Comparison of ENCODE assay signal across 12 mouse cellular contexts in genomic region chr15:12875442-12876176, GRCm38 (mm10). TPM values are rescaled to one million over a fixed set of nuclear protein-coding genes. Genes with fewer than 3 reads are reported as not detected.
DNase-seq lines count a peak whose midpoint lies in the region; ATAC-seq and TF ChIP-seq lines count a peak whose summit lies in the region.
"Had no signal": no experiment of that assay in that cellular context is flagged by ENCODE, and none has a peak within 500 bp of the region (broad histone marks: within the 10 kb centered on the region; RNA-seq: fewer than 3 reads in every experiment).

No protein-coding gene starts in this region.

- H3K27me3 ChIP-seq in heart, embryonic 11.5 days (ENCODE audit: control insufficient read depth, insufficient read depth, low read length) = no peaks in the 10 kb centered on the region
- H3K27me3 ChIP-seq in liver, embryonic 11.5 days (replicated peaks; ENCODE audit: control insufficient read depth, insufficient read depth, low read length) = no peaks in the 10 kb centered on the region
- H3K27me3 ChIP-seq in liver, postnatal 0 days (ENCODE audit: insufficient read depth, low read length) = no peaks in the 10 kb centered on the region
- H3K27me3 ChIP-seq in forebrain, embryonic 16.5 days (replicated peaks; ENCODE audit: control insufficient read depth, insufficient read depth, low read length) = no peaks in the 10 kb centered on the region
- H3K27me3 ChIP-seq: liver, embryonic 12.5 days had no signal

- no peaks in the 10 kb centered on the region for H3K9me3 ChIP-seq in heart, embryonic 11.5 days (replicated peaks; ENCODE audit: control insufficient read depth, low read length)
- no peaks in the 10 kb centered on the region for H3K9me3 ChIP-seq in liver, embryonic 11.5 days (ENCODE audit: control insufficient read depth, low read length)
- H3K9me3 ChIP-seq in liver, postnatal 0 days (ENCODE audit: low read length) = no peaks in the 10 kb centered on the region
- no peaks in the 10 kb centered on the region for H3K9me3 ChIP-seq in forebrain, embryonic 16.5 days (ENCODE audit: control insufficient read depth, low read length)
- H3K9me3 ChIP-seq: liver, embryonic 12.5 days had no signal

- no peak overlapping the region for H3K9ac ChIP-seq in heart, embryonic 11.5 days (ENCODE audit: low read depth, low read length)
- no peak overlapping the region for H3K9ac ChIP-seq in liver, embryonic 11.5 days (ENCODE audit: low read depth, low read length)
- no peak overlapping the region for H3K9ac ChIP-seq in liver, postnatal 0 days (replicated peaks)
- H3K9ac ChIP-seq in forebrain, embryonic 16.5 days (replicated peaks; ENCODE audit: low read depth, low read length) = no peak overlapping the region
- H3K9ac ChIP-seq: liver, embryonic 12.5 days had no signal

- no peak overlapping the region for H3K4me3 ChIP-seq in heart, embryonic 11.5 days (ENCODE audit: low read depth, low read length)
- H3K4me3 ChIP-seq in liver, embryonic 11.5 days (ENCODE audit: low read depth, low read length) = no peak overlapping the region
- H3K4me3 ChIP-seq in liver, postnatal 0 days (ENCODE audit: low read depth, low read length) = no peak overlapping the region
- H3K4me3 ChIP-seq in forebrain, embryonic 16.5 days (replicated peaks; ENCODE audit: low read length) = no peak overlapping the region
- H3K4me3 ChIP-seq: gastrocnemius, adult 2 months; liver, embryonic 12.5 days had no signal

- 87% methylated on average over 18 of the region's 18 CpGs for WGBS in heart, embryonic 11.5 days (ENCODE audit: insufficient replicate concordance)
- WGBS in liver, embryonic 11.5 days = 88% methylated on average over 18 of the region's 18 CpGs
- WGBS in liver, postnatal 0 days (ENCODE audit: insufficient replicate concordance) = 88% methylated on average over 18 of the region's 18 CpGs
- 46% methylated on average over 18 of the region's 18 CpGs for WGBS in forebrain, embryonic 16.5 days

- TF ChIP-seq CTCF in liver, postnatal 0 days (IDR thresholded peaks at IDR 0.05; ENCODE audit: low read depth) = no peak

- no peak overlapping the region for H3K27ac ChIP-seq in heart, embryonic 11.5 days (ENCODE audit: low read depth, low read length)
- H3K27ac ChIP-seq in liver, embryonic 11.5 days (ENCODE audit: low read depth, low read length) = no peak overlapping the region
- H3K27ac ChIP-seq in liver, postnatal 0 days (ENCODE audit: low read depth) = no peak overlapping the region
- H3K27ac ChIP-seq in forebrain, embryonic 16.5 days (ENCODE audit: low read length) = no peak overlapping the region
- H3K27ac ChIP-seq: gastrocnemius, adult 2 months; liver, embryonic 12.5 days had no signal

- no peak for ATAC-seq in heart, embryonic 11.5 days (replicated peaks; ENCODE audit: insufficient number of reproducible peaks, low FRiP score, low TSS enrichment)
- 0 out of 2 replicates have a peak, but pooled peaks have one; percentile 31 for ATAC-seq in liver, embryonic 11.5 days (replicated peaks; ENCODE audit: low FRiP score)
- ATAC-seq in liver, postnatal 0 days = no peak
- ATAC-seq in forebrain, embryonic 16.5 days = peak; percentile 54
- ATAC-seq: inflammation-experienced regulatory T-cells, adult 6 months; liver, embryonic 12.5 days had no signal

- no peak overlapping the region for H3K4me2 ChIP-seq in heart, embryonic 11.5 days
- no peak overlapping the region for H3K4me2 ChIP-seq in liver, embryonic 11.5 days
- no peak overlapping the region for H3K4me2 ChIP-seq in liver, postnatal 0 days (ENCODE audit: low read depth, low read length)
- H3K4me2 ChIP-seq in forebrain, embryonic 16.5 days (ENCODE audit: low read length) = no peak overlapping the region
- H3K4me2 ChIP-seq: liver, embryonic 12.5 days had no signal

- H3K36me3 ChIP-seq in heart, embryonic 11.5 days (ENCODE audit: control insufficient read depth, insufficient read depth, low read length) = peaks cover 7% of the 10 kb centered on the region; the same call in 1 of the 2 replicates
- H3K36me3 ChIP-seq in liver, embryonic 11.5 days (ENCODE audit: control insufficient read depth, insufficient read depth, low read length) = peaks cover 23% of the 10 kb centered on the region
- H3K36me3 ChIP-seq in liver, postnatal 0 days (replicated peaks; ENCODE audit: insufficient read depth, low read length) = peaks cover 27% of the 10 kb centered on the region
- H3K36me3 ChIP-seq in forebrain, embryonic 16.5 days (ENCODE audit: control insufficient read depth, insufficient read depth) = peaks cover 6% of the 10 kb centered on the region; the same call in 1 of the 2 replicates

- no peaks in the 10 kb centered on the region for H3K4me1 ChIP-seq in heart, embryonic 11.5 days (ENCODE audit: control insufficient read depth, insufficient read depth, low read length)
- no peaks in the 10 kb centered on the region for H3K4me1 ChIP-seq in liver, embryonic 11.5 days (replicated peaks; ENCODE audit: control insufficient read depth, insufficient read depth, low read length)
- H3K4me1 ChIP-seq in liver, postnatal 0 days (ENCODE audit: insufficient read depth) = no peaks in the 10 kb centered on the region
- H3K4me1 ChIP-seq in forebrain, embryonic 16.5 days (replicated peaks; ENCODE audit: control insufficient read depth, insufficient read depth, low read length) = peaks cover 10% of the 10 kb centered on the region
- H3K4me1 ChIP-seq: liver, embryonic 12.5 days had no signal

- DNase-seq in heart, postnatal 4 days = peak; percentile 51
- no peak for DNase-seq in liver, embryonic 11.5 days (ENCODE audit: low spot score)
- DNase-seq in liver, postnatal 0 days = no peak
- peak; percentile 31 for DNase-seq in brain, adult 2 months (ENCODE audit: low read depth, low spot score)
- DNase-seq in gastrocnemius, adult 8-10 months (ENCODE audit: low spot score in 2 of 2) = no peak
- no peak for DNase-seq in thymus, postnatal 10 days (ENCODE audit: low spot score in 2 of 2)
- DNase-seq: adrenal gland, adult 2 months; gastrocnemius, adult 2 months had no signal

- TF ChIP-seq EP300 in liver, postnatal 0 days (IDR thresholded peaks at IDR 0.05; ENCODE audit: low read depth) = no peak

RNA-seq across cellular contexts. Expression of gene Drosha, which starts 51.0 kb away (rescaled TPM):
- total RNA-seq in heart, postnatal 4 days (2021) = 10 to 100 TPM; 32.5 to 35.4 TPM
- 34.6 and 48.4 TPM in 2 replicates for polyA plus RNA-seq in heart, embryonic 11.5 days (2014; fragmentation: Nextera tagmentation; extraction: Ambion mirVana)
- 50.4 and 52.2 TPM in 2 replicates for polyA plus RNA-seq in liver, embryonic 11.5 days (2014; fragmentation: Nextera tagmentation; extraction: Ambion mirVana)
- 4.5 and 5.2 TPM in 2 replicates for polyA plus RNA-seq in liver, postnatal 0 days (2015; fragmentation: Nextera tagmentation; extraction: Ambion mirVana)
- polyA plus RNA-seq in forebrain, embryonic 16.5 days (2015; fragmentation: Nextera tagmentation; extraction: Ambion mirVana) = 61.9 and 66.8 TPM in 2 replicates
- total RNA-seq in gastrocnemius, adult 8-10 months (2022) = 10 to 100 TPM; 34.5 to 38.1 (median 36.3) TPM

RNA-seq across cellular contexts. Expression of gene 6030458C11Rik, which starts 51.2 kb away (rescaled TPM):
- total RNA-seq in heart, postnatal 4 days (2021) = 10 to 100 TPM; 15.2 to 17.0 TPM
- polyA plus RNA-seq in heart, embryonic 11.5 days (2014; fragmentation: Nextera tagmentation; extraction: Ambion mirVana) = 23.0 and 31.8 TPM in 2 replicates
- polyA plus RNA-seq in liver, embryonic 11.5 days (2014; fragmentation: Nextera tagmentation; extraction: Ambion mirVana) = 54.8 and 60.1 TPM in 2 replicates
- 18.9 and 19.5 TPM in 2 replicates for polyA plus RNA-seq in liver, postnatal 0 days (2015; fragmentation: Nextera tagmentation; extraction: Ambion mirVana)
- 30.8 and 36.9 TPM in 2 replicates for polyA plus RNA-seq in forebrain, embryonic 16.5 days (2015; fragmentation: Nextera tagmentation; extraction: Ambion mirVana)
- 10 to 100 TPM; 20.0 to 25.6 (median 23.0) TPM for total RNA-seq in gastrocnemius, adult 8-10 months (2022)

Comparison
In these comparisons a context has a peak if more than half of its experiments do, and no peak if none do; other contexts are left out.
1. ATAC-seq: peak in liver, embryonic 11.5 days (single experiment) and forebrain, embryonic 16.5 days (single experiment); none in heart, embryonic 11.5 days (single experiment) and liver, postnatal 0 days (single experiment).
2. DNase-seq: peak in heart, postnatal 4 days (single experiment) and brain, adult 2 months (single experiment); none in liver, embryonic 11.5 days (single experiment), liver, postnatal 0 days (single experiment), gastrocnemius, adult 8-10 months (0 of 2) and thymus, postnatal 10 days (0 of 2).